Mouse (Mus musculus) brown adipose tissue, adult 24 weeks (tissue): ENCODE results near the gene Ghrl. TPM values are rescaled to one million over a fixed set of nuclear protein-coding genes. Genes with fewer than 3 reads are reported as not detected.

Source experiments
- polyA plus RNA-seq: library from polyadenylated mRNA; stranded (reverse); fragments of >200 nt; gene quantifications from 2 replicates; pipeline ENCODE4 v1.2.4, GENCODE M21; 2012; ENCODE audit not compliant: missing spikeins, insufficient read depth, insufficient read length

Ghrl gene
- polyA plus RNA-seq, 1 experiment: not detected

Other genes with a start within 250 kb of the Ghrl start
- 9.0 and 10.2 TPM in 2 replicates for gene Il17rc, start 248.5 kb downstream of the Ghrl start, polyA plus RNA-seq
- gene Creld1, start 236.6 kb downstream of the Ghrl start, polyA plus RNA-seq: 40.6 and 44.4 TPM in 2 replicates
- not detected in 2 replicates for gene Prrt3, start 217.9 kb downstream of the Ghrl start, polyA plus RNA-seq
- gene Emc3, start 188.2 kb downstream of the Ghrl start, polyA plus RNA-seq: 52.2 and 77.4 TPM in 2 replicates
- 0.48 TPM in 1 of 2 replicates, not detected in the other for gene Fancd2, start 188.2 kb downstream of the Ghrl start, polyA plus RNA-seq
- not detected in 2 replicates for gene Fancd2os, start 119.2 kb downstream of the Ghrl start, polyA plus RNA-seq
- 158 and 192 TPM in 2 replicates for gene Brk1, start 115.1 kb downstream of the Ghrl start, polyA plus RNA-seq
- gene Vhl, start 95.9 kb downstream of the Ghrl start, polyA plus RNA-seq: 13.2 and 15.0 TPM in 2 replicates
- gene Irak2, start 81.4 kb downstream of the Ghrl start, polyA plus RNA-seq: 18.9 and 19.7 TPM in 2 replicates
- gene Tatdn2, start 22.8 kb downstream of the Ghrl start, polyA plus RNA-seq: 18.0 and 29.7 TPM in 2 replicates
- 66.1 and 99.8 TPM in 2 replicates for gene Sec13, start 20.9 kb upstream of the Ghrl start, polyA plus RNA-seq